32 mouse cellular contexts compared by ENCODE assay signal in genomic region chr13:3773149-3773688, GRCm38 (mm10). TPM values are rescaled to one million over a fixed set of nuclear protein-coding genes. Genes with fewer than 3 reads are reported as not detected.
"Had no signal": no experiment of that assay in that cellular context is flagged by ENCODE, and none has a peak within 500 bp of the region (broad histone marks: within the 10 kb centered on the region; RNA-seq: fewer than 3 reads in every experiment).

No protein-coding gene starts in this region.

- DNase-seq: gastrocnemius, adult 2 months; gastrocnemius, postnatal 10 days; gastrocnemius, postnatal 25 days; heart, adult 2 months; heart, postnatal 4 days; kidney, adult 11 months; kidney, adult 2 months; kidney, adult 9 months; kidney, postnatal 14 days; kidney, postnatal 36 days; layer of hippocampus, postnatal 36 days; left cerebral cortex, postnatal 4 days had no signal

- ATAC-seq: hindbrain, embryonic 16.5 days; inflammation-experienced regulatory T-cells, adult 6 months; intestine, embryonic 15.5 days; liver, embryonic 12.5 days had no signal

RNA-seq across cellular contexts. Expression of gene Calml3, which starts 30.9 kb away (rescaled TPM):
- total RNA-seq: gastrocnemius, adult 2 months; gastrocnemius, postnatal 10 days; gastrocnemius, postnatal 25 days; granulocyte monocyte progenitor cell, adult 5-6 weeks; heart, adult 2 months; heart, postnatal 25 days; heart, postnatal 4 days; layer of hippocampus, adult 18-20 months; layer of hippocampus, postnatal 14 days; layer of hippocampus, postnatal 36 days; left cerebral cortex, adult 18-20 months; left cerebral cortex, postnatal 10 days; left cerebral cortex, postnatal 25 days; left cerebral cortex, postnatal 4 days; liver, adult 2 months had no signal
- polyA plus RNA-seq: heart, embryonic 13.5 days; heart, embryonic 15.5 days; heart, postnatal 0 days; hindbrain, embryonic 12.5 days; hindbrain, embryonic 14.5 days; hindbrain, embryonic 16.5 days; inflammation-experienced regulatory T-cells, adult 6 months; intestine, embryonic 15.5 days; large intestine, adult 2 months; liver, adult 2 months; liver, embryonic 12.5 days; liver, embryonic 14.5 days; liver, embryonic 16.5 days had no signal
